Mouse (Mus musculus) T-helper 2 cell (primary cell): Measurements from ENCODE around the gene Ppdpf.

Experiments used
- in situ Hi-C: fragments of 300-600 bp; cut with MboI, MseI; formaldehyde crosslinking; loops from one replicate; pipeline ENCODE4 v1.15.1; 2025; ENCODE audit warnings: high pct_unique_total_duplicates

Gene Ppdpf

GRCm38 (mm10) chr2:181187121-181188000, at the start of gene Ppdpf:
TSS of gene Ppdpf (plus strand) at chr2:181187247.
- in situ Hi-C loops, result loop anchor here (5.0 kb wide), 1 partner anchor 80 kb away; no protein-coding TSS in a partner anchor

GRCm38 (mm10) chr2:181139641-181140193, 47.3 kb upstream of the Ppdpf start:
- in situ Hi-C loops, result no loop called here

DNA sequence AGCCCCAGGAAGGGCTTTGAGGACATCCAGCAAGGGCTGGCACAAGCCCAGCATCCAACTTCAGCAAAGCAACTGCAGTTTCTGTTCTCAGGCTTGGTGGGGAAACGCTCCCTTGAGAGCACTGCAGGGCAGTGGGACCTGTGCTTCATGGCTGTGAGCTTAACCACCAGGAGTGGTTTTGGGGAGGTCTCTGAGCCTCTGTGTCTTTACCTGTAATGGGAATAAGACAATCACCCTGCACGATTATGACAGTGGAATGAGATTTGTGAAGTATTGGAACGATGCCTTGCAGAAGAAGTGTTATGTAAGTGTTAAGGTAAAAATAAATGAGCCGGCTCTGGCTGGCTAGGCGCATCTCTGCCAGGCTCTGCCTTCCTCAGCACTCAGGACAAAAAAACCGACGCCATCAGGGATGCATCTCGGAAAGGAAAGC, 44.3 kb upstream of the Ppdpf start:
- in situ Hi-C loops, result no loop called here

DNA sequence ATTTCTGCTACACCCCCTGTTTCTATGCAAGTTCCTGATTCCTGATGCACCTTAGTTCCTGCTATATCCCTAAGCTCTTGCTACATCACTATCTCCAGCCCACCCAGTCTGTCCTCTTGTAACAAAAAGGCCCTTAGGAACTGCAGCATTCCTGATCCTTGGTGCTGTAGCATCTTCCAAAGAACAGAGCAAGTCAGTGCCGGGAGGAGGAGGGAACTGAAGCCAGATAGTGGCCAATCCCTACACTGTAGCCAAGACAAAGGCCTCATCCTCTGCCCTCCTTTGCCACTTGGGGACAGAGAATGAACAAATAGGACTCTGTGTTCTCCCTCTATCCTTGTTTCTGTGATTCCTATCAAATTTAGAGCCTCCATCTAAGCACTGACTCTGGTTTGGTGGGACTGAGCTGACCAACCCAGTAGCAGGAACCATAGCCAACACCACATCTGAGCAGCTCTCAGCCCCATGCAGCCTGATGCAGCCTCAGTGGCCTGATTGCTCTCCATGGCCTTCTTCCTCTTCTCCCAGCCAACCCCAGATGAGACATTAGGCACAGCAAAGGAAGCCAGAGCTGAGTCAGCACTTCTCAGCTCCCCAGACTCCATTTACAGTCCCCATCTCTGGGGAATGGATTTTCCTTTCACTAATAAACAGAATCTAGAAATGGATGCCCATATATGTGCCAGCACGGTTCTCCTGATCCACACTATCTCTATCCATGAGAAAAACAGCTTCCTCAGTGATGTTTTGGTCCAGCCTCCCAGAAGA, 43.4 kb upstream of the Ppdpf start:
- in situ Hi-C loops, result no loop called here

GRCm38 (mm10) chr2:181144675-181145074, 42.4 kb upstream of the Ppdpf start:
- in situ Hi-C loops, result no loop called here

DNA sequence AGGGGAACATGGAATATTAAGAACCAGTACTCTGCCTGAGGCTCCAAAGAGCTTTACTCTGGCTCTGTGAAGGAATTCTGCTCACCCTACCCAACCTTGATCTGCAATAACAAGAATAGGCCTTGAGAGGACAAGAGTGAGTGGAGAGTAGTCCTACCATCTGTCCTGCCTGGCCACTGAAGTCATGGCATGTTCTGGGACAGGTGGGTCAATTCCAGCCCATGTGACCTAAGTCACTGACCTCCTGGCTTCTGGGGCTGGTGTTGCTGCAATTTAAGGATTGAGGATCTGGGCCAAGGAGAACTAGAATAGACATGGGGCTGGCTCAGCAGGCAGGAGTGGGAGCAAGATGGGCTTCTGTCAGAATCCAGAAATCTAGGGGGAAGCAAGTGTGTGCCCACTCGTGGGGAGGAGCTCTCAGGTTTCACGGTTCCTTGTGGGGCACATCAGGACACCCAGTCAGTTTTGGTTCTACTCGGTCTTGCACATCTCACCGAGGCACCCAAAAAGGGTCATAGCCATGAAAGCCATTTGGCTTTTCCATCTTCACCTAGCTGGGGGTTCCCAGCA, 40.0 kb upstream of the Ppdpf start:
- in situ Hi-C loops, result no loop called here

DNA sequence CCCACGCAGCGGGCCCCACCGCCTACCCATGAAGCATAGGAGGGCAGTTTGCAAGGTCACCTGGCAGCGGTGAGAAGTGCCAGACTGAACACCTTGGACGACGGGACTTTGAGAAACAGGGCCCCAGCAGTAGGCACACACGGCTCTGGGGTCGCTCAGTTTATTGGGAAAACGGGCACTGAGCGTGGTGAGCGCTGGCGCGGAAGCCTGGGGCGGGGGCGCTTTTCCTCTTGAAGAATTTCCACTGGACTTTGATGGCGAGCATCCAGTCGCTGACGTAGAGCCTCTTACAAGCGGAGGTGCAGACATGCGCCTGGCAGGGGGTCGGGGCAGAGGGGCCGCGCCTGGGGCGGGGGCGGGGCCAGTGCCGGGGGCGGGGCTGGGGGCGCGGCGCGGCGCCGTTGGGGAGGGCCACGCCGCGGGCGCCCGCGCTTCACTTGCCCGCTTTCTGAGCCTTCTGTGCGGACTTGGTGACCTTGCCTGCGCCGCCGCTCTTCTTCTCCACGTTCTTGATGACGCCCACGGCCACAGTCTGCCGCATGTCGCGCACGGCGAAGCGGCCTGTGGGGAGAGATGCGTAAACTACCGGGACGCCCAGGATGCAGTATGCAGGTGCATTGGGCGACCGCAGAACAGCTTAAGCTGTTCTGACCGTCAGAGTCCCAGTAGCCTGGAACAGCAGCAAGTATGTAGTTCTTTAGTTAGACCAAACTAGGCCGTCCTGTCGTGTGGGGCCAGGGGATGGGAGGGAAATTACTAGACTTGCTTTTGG, 39.3 kb upstream of the Ppdpf start:
- in situ Hi-C loops, result no loop called here

- in situ Hi-C loops, result no loop called here
Measured at GRCm38 (mm10) chr2:181148318-181148955, 38.6 kb upstream of the Ppdpf start.

DNA sequence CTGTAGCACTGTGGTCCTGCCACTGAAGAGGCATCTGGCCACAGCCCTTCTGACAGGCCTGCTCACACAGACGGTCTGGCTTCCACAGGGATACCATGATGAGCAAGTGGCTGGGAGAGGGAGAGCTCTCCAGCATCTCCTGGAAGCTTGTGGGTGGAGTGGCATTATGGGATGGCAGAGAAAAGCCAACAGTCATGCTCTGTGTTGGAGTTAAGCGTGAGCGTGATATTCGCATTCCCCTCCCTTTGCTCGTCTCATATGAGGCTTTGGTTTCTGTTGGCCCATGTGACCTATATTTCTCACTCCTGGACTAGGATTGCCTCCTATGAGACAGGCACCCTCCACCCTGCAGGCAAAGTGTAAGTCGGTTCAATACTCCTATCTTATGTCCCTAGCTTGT, 36.8 kb upstream of the Ppdpf start:
- in situ Hi-C loops, result no loop called here

DNA sequence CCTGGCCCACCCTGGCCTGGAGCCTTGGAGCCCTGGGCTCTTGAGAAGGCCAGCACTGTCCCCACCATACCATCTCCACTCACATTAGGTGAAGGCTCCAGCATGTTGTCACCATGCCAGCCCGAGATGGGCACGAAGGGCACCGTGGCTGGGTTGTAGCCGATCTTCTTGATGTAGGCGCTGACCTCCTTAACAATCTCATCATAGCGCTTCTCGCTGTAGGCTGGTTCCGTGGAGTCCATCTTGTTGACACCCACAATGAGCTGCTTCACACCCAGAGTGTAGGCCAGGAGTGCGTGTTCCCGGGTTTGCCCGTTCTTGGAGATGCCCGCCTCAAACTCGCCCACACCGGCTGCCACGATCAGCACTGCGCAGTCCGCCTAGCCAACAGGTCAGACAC, 34.3 kb upstream of the Ppdpf start:
- in situ Hi-C loops, result no loop called here

GRCm38 (mm10) chr2:181153131-181153530, 33.9 kb upstream of the Ppdpf start:
- in situ Hi-C loops, result no loop called here

GRCm38 (mm10) chr2:181153837-181154236, 33.2 kb upstream of the Ppdpf start:
- in situ Hi-C loops, result no loop called here

DNA sequence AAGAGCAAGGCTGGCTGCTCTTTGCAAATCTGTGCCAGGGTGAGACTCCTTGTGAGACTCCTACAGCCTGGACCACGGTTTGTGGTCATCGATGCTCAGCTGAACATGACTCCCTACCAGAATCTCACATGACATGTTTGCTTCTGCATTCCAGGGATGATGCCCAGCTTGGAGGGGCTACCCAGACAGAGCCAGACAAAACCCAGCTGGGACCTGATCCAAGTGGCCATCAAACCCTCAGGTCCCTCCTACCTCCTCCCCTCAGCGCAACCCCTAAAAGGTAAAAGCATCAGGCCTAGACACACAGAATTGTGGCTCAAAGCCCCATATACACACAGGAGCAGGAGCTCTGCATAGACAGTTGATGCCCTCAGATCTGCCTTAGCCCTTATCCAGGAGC, 32.7 kb upstream of the Ppdpf start:
- in situ Hi-C loops, result no loop called here

GRCm38 (mm10) chr2:181154831-181155415, 32.1 kb upstream of the Ppdpf start:
- in situ Hi-C loops, result no loop called here

- in situ Hi-C loops, result no loop called here
Measured at GRCm38 (mm10) chr2:181155801-181156200, 31.2 kb upstream of the Ppdpf start.

GRCm38 (mm10) chr2:181156248-181157121, 30.6 kb upstream of the Ppdpf start, which contains the start of gene Eef1a2:
TSS of gene Eef1a2 (minus strand) at chr2:181157014.
- in situ Hi-C loops, result no loop called here

DNA sequence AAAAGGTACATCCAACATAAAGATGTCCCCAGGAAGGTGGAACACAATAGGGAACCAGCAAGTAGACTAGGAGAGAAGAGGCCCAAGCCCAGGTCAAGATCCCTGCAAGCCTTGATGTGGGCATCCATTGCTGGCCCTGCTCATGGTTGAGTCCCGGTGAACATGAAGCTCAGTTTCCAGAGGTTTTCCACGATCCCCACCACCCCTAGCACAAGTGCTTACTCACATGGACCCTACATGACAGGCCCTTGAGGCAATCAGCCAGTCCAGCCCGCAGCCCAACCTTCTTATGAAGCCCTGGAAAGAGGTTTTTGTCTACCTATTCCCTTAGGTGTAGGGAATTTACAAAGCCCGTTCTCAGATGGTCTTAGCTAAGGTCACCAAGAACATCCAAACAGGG, 29.9 kb upstream of the Ppdpf start:
- in situ Hi-C loops, result no loop called here

- in situ Hi-C loops, result no loop called here
Measured at GRCm38 (mm10) chr2:181157716-181158302, 29.2 kb upstream of the Ppdpf start.

DNA sequence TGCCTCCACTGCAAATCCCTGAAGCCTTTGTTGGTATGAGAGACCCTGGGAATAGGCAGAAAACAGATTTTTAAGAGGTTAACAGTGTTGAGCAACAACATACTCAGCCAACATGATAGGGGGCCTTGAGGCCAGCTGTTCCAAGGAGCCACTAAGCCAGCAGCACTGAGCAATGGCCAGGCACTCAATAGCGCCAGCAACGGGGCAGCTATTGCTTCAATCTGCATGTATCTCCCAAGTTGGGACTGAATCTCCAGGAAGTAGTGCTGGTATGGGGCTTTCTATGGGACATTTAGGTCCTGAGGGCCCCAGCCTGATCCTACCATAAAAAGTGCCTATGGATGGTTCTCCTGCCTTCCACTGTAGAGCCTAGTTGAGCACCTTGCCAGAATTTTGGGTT, 28.6 kb upstream of the Ppdpf start:
- in situ Hi-C loops, result no loop called here
